Mouse (Mus musculus) liver, postnatal 0 days (tissue): ENCODE measurements around the gene Olfr187.
"Not testable (repeated sequence)": the region's sequence is repeated elsewhere in the genome, so short reads cannot be mapped to it uniquely, and the experiment has no call there.

Experiments
- CTCF ChIP-seq: sonication (generic); IDR thresholded peaks from 2 replicates; pipeline ENCODE4 v1.5.1; 2016; ENCODE audit warnings: antibody characterized with exemption, low read depth
- EP300 ChIP-seq: IDR thresholded peaks from 2 replicates; pipeline ENCODE4 v1.6.1; 2016; ENCODE audit warnings: antibody characterized with exemption, low read depth, mild to moderate bottlenecking

- not testable (repeated sequence) for TF ChIP-seq EP300, CTCF
Observed at GRCm38 (mm10) chr16:59062411-59062810, 22.8 kb upstream of the Olfr187 start.
